Mouse (Mus musculus): ENCODE results near the gene Cxcl1. TPM values are rescaled to one million over a fixed set of nuclear protein-coding genes. Genes with fewer than 3 reads are reported as not detected.

Gene Cxcl1
- polyA plus RNA-seq, 1 experiment: 0.06 TPM

GRCm38 (mm10) chr5:90882146-90882545, 8.9 kb upstream of the Cxcl1 start:
- H3K27ac ChIP-seq (ENCODE audit: insufficient read depth, low read length): no peak overlapping the region
- no peaks in the 10 kb centered on the region for H3K4me1 ChIP-seq (ENCODE audit: control insufficient read depth, insufficient read depth, low read length)

GRCm38 (mm10) chr5:90884628-90885242, 6.3 kb upstream of the Cxcl1 start:
- no peak overlapping the region for H3K4me3 ChIP-seq (ENCODE audit: insufficient read depth, low read length)
- no peaks in the 10 kb centered on the region for H3K4me1 ChIP-seq (ENCODE audit: control insufficient read depth, insufficient read depth, low read length)
- TF ChIP-seq CTCF (IDR thresholded peaks at IDR 0.05; ENCODE audit: extremely low read depth, insufficient read depth, low read length) (no peak), POLR2A (IDR thresholded peaks at IDR 0.05; ENCODE audit: extremely low read depth, insufficient read depth, low read length) (no peak)
- no peak overlapping the region for H3K27ac ChIP-seq (ENCODE audit: insufficient read depth, low read length)

More at GRCm38 (mm10) chr5:90882146-90882545, 8.9 kb upstream of the Cxcl1 start:
- no peak overlapping the region for H3K4me3 ChIP-seq (ENCODE audit: insufficient read depth, low read length)
- TF ChIP-seq POLR2A (IDR thresholded peaks at IDR 0.05; ENCODE audit: extremely low read depth, insufficient read depth, low read length): no peak
- no peak for TF ChIP-seq CTCF (IDR thresholded peaks at IDR 0.05; ENCODE audit: extremely low read depth, insufficient read depth, low read length)

- Histone ChIP-seq H3K4me1 (ENCODE audit: control insufficient read depth, insufficient read depth, low read length) (no peaks in the 10 kb centered on the region), H3K27ac (ENCODE audit: insufficient read depth, low read length) (no peak overlapping the region), H3K4me3 (ENCODE audit: insufficient read depth, low read length) (no peak overlapping the region)
- TF ChIP-seq CTCF (IDR thresholded peaks at IDR 0.05; ENCODE audit: extremely low read depth, insufficient read depth, low read length) (no peak), POLR2A (IDR thresholded peaks at IDR 0.05; ENCODE audit: extremely low read depth, insufficient read depth, low read length) (no peak)
Measured at GRCm38 (mm10) chr5:90888661-90889060, 2.4 kb upstream of the Cxcl1 start.

GRCm38 (mm10) chr5:90891464-90891813, 398 bp downstream of the Cxcl1 start:
- Histone ChIP-seq H3K4me1 (ENCODE audit: control insufficient read depth, insufficient read depth, low read length) (no peaks in the 10 kb centered on the region), H3K27ac (ENCODE audit: insufficient read depth, low read length) (no peak overlapping the region), H3K4me3 (ENCODE audit: insufficient read depth, low read length) (peak overlapping the region; percentile 33; the same call in 1 of the 2 replicates)
- no peak for TF ChIP-seq POLR2A (IDR thresholded peaks at IDR 0.05; ENCODE audit: extremely low read depth, insufficient read depth, low read length)
- TF ChIP-seq CTCF (IDR thresholded peaks at IDR 0.05; ENCODE audit: extremely low read depth, insufficient read depth, low read length): no peak

GRCm38 (mm10) chr5:90894231-90894630, 3.2 kb downstream of the Cxcl1 start:
- Histone ChIP-seq H3K4me1 (ENCODE audit: control insufficient read depth, insufficient read depth, low read length) (no peaks in the 10 kb centered on the region), H3K4me3 (ENCODE audit: insufficient read depth, low read length) (no peak overlapping the region), H3K27ac (ENCODE audit: insufficient read depth, low read length) (no peak overlapping the region)
- TF ChIP-seq POLR2A (IDR thresholded peaks at IDR 0.05; ENCODE audit: extremely low read depth, insufficient read depth, low read length) (no peak), CTCF (IDR thresholded peaks at IDR 0.05; ENCODE audit: extremely low read depth, insufficient read depth, low read length) (no peak)

GRCm38 (mm10) chr5:90897429-90897828, 6.4 kb downstream of the Cxcl1 start:
- TF ChIP-seq POLR2A (IDR thresholded peaks at IDR 0.05; ENCODE audit: extremely low read depth, insufficient read depth, low read length) (no peak), CTCF (IDR thresholded peaks at IDR 0.05; ENCODE audit: extremely low read depth, insufficient read depth, low read length) (no peak)
- H3K4me3 ChIP-seq (ENCODE audit: insufficient read depth, low read length): no peak overlapping the region
- no peak overlapping the region for H3K27ac ChIP-seq (ENCODE audit: insufficient read depth, low read length)
- no peaks in the 10 kb centered on the region for H3K4me1 ChIP-seq (ENCODE audit: control insufficient read depth, insufficient read depth, low read length)

- no peak for TF ChIP-seq POLR2A (IDR thresholded peaks at IDR 0.05; ENCODE audit: extremely low read depth, insufficient read depth, low read length)
- no peak for TF ChIP-seq CTCF (IDR thresholded peaks at IDR 0.05; ENCODE audit: extremely low read depth, insufficient read depth, low read length)
- Histone ChIP-seq H3K4me3 (ENCODE audit: insufficient read depth, low read length) (no peak overlapping the region), H3K4me1 (ENCODE audit: control insufficient read depth, insufficient read depth, low read length) (peaks cover 2% of the 10 kb centered on the region; the same call in 1 of the 2 replicates), H3K27ac (ENCODE audit: insufficient read depth, low read length) (no peak overlapping the region)
Measured at GRCm38 (mm10) chr5:90899308-90899707, 8.3 kb downstream of the Cxcl1 start.

GRCm38 (mm10) chr5:90900147-90900546, 9.1 kb downstream of the Cxcl1 start:
- H3K4me1 ChIP-seq (ENCODE audit: control insufficient read depth, insufficient read depth, low read length): peaks cover 2% of the 10 kb centered on the region; the same call in 1 of the 2 replicates
- H3K4me3 ChIP-seq (ENCODE audit: insufficient read depth, low read length): no peak overlapping the region
- TF ChIP-seq CTCF (IDR thresholded peaks at IDR 0.05; ENCODE audit: extremely low read depth, insufficient read depth, low read length): no peak
- TF ChIP-seq POLR2A (IDR thresholded peaks at IDR 0.05; ENCODE audit: extremely low read depth, insufficient read depth, low read length): no peak
- H3K27ac ChIP-seq (ENCODE audit: insufficient read depth, low read length): no peak overlapping the region

- TF ChIP-seq CTCF (IDR thresholded peaks at IDR 0.05; ENCODE audit: extremely low read depth, insufficient read depth, low read length): no peak
- TF ChIP-seq POLR2A (IDR thresholded peaks at IDR 0.05; ENCODE audit: extremely low read depth, insufficient read depth, low read length): no peak
Measured at GRCm38 (mm10) chr5:90900688-90901087, 9.6 kb downstream of the Cxcl1 start.

More at GRCm38 (mm10) chr5:90900688-90901087, 9.6 kb downstream of the Cxcl1 start:
- no peak overlapping the region for H3K4me3 ChIP-seq (ENCODE audit: insufficient read depth, low read length)
- peaks cover 2% of the 10 kb centered on the region; the same call in 1 of the 2 replicates for H3K4me1 ChIP-seq (ENCODE audit: control insufficient read depth, insufficient read depth, low read length)
- H3K27ac ChIP-seq (ENCODE audit: insufficient read depth, low read length): no peak overlapping the region
